Mouse (Mus musculus): ENCODE results near the gene Zbtb4. TPM values are rescaled to one million over a fixed set of nuclear protein-coding genes. Genes with fewer than 3 reads are reported as not detected.
"Not testable (repeated sequence)": the region's sequence is repeated elsewhere in the genome, so short reads cannot be mapped to it uniquely, and the experiment has no call there.

The Zbtb4 gene
- 30.6 and 32.9 TPM in 2 replicates for polyA plus RNA-seq (2012; rRNA removed)

DNA sequence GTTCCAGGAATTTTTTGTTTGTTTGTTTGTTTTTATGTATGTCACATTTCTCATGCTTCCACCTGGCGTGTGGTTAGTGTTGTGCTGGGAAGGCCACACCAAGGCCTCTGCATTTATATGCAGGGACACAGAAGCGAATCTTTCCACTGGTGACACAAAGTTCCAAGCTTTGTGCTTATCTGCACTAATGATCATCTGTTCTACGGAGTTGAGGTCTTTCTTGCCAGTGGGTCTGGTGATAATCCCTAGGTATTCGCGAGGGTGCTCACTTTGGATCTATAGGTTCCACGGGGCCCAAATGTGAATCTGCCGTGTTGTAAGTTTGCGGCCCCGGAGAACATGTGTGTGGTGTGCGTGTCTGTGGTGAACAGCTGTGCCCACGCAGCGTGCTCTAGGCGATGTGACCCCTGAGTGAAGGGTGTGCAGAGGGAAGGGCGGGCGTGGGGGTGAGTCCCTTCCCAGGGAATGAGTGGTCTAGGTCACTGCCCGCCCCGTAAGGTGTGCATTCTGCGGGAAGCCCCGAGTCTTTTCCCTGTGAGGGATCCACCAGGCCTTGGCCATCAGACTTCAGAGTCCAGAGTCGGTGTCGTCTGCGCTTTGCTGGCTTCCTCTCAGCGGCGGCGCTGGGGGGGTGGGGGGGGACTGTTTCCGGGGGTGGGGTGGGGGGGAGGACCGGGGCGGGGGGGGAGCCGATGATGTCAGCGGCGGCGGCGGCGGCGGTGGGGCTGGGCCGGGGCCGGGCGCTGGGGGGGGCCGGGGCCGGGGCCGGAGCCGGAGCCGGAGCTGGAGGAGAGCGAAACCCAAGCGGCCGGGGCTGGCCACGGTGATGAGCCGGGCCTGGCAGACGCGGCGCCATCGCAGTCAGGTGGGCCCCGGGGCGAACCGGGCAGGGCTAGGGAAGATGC is at the start of gene Zbtb4:
Zbtb4 (plus strand) TSS at position 692 of the 905 bp plus-strand sequence.
- DNase-seq (ENCODE audit: low read depth): no peak

GRCm38 (mm10) chr11:69715929-69716328 is 49.8 kb upstream of the Zbtb4 start:
- peak; percentile 75 for DNase-seq (ENCODE audit: low read depth)

DNA sequence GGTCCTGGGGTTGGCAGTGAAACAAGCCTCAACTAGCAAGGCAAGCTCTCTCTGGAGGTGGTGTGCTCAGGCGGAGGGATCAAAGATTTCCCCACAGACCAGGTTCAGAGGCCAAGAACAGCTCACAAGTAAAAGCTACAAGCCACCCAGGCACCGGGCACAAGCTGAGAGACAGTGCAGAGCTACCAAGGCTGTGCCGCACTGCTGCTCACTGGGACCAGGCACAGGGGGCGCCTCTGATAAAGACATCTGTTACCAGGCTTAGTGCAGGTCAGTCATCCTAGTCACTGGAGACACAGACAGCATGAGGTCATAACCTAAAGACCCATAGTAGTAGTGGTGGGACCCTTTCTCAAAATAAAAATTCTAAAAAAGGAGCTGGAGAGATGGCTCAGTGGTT is 48.8 kb upstream of the Zbtb4 start:
- DNase-seq (ENCODE audit: low read depth): no peak

GRCm38 (mm10) chr11:69718661-69719060 is 47.1 kb upstream of the Zbtb4 start:
- no peak for DNase-seq (ENCODE audit: low read depth)

DNA sequence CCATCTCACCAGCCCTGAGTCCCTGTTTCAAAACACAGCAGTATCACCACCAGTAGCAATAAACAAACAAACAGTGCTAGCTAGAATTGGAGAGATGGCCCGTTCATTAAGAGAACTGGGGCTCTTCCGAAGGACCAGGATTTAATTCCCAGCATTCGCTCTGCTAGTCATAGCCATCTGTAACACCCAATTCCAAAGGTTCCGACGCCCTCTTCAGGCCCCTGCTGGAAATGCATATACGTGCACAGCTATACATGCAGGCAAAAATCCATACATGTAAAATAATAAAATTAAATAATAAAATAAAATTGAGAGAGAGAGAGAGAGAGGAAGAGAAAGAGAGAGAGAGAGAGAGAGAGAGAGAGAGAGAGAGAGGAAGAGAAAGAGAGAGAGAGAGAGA is 46.3 kb upstream of the Zbtb4 start:
- DNase-seq (ENCODE audit: low read depth): no peak

- DNase-seq (ENCODE audit: low read depth): peak; percentile 45
Observed at GRCm38 (mm10) chr11:69720852-69721251, 44.9 kb upstream of the Zbtb4 start.

- DNase-seq (ENCODE audit: low read depth): no peak
Observed at GRCm38 (mm10) chr11:69723074-69723473, 42.6 kb upstream of the Zbtb4 start.

DNA sequence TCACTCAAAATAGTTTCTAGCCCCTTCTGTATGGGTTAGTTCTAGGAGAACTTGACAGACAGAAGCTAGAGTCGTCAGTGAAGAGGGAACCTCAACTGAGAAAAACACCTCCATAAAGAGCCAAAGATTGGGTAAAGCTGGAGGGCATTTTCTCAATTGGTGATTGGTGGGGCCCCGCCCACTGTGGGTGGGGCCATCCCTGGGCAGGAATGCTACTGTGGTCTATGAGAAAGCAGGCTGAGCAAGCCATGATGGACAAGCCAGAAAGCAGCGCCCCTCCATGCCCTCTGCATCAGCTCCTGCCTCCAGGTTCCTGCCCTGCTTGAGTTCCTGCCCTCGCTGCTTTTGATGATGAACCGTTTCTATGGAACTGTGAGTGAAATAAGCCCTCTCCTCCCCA is 39.8 kb upstream of the Zbtb4 start:
- DNase-seq (ENCODE audit: low read depth): no peak

GRCm38 (mm10) chr11:69729063-69729462 is 36.6 kb upstream of the Zbtb4 start:
- no peak for DNase-seq (ENCODE audit: low read depth)

GRCm38 (mm10) chr11:69731408-69731807 is 34.3 kb upstream of the Zbtb4 start:
- not testable (repeated sequence) for DNase-seq (ENCODE audit: low read depth)

GRCm38 (mm10) chr11:69751635-69752034 is 14.1 kb upstream of the Zbtb4 start:
- DNase-seq (ENCODE audit: low read depth): no peak

- DNase-seq (ENCODE audit: low read depth): no peak
Observed at GRCm38 (mm10) chr11:69752686-69753085, 13.0 kb upstream of the Zbtb4 start.

DNA sequence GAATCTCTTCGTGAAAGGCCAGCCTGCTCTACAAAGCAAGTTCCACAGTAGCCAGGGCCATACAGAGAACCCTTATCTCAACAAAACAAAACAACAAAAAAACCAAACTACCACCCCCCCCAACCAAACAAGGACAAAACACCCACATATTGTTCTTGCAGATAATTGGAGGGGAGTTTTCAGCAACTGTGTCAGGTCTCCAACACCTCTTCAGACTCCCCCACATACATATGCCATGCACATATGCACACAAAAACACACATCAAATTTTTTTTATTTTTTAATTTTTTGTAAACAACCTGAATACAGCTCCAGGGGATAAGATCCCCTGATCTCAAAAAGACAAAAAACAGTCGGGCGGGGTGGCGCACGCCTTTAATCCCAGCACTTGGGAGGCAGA is 11.5 kb upstream of the Zbtb4 start:
- no peak for DNase-seq (ENCODE audit: low read depth)

DNA sequence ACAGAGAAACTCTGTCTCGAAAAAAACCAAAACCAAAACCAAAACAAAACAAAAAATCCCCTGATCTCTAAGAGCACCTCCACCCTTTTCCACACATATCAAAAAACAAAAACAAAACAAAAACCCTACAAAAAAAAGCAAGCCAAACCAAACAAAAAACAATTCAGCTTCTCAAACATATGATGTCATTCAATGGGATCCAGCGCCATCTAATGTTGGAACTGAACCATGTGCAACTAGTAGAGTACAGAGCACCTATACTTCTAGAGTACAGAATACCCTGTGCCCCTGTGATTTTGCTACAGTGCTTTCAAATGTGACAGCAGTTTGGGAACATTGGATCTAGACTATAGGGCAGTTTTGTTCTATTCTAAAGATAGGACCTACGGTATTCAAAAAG is 11.0 kb upstream of the Zbtb4 start:
- no peak for DNase-seq (ENCODE audit: low read depth)

GRCm38 (mm10) chr11:69757303-69758089 is 8.2 kb upstream of the Zbtb4 start:
- no peak for DNase-seq (ENCODE audit: low read depth)

DNA sequence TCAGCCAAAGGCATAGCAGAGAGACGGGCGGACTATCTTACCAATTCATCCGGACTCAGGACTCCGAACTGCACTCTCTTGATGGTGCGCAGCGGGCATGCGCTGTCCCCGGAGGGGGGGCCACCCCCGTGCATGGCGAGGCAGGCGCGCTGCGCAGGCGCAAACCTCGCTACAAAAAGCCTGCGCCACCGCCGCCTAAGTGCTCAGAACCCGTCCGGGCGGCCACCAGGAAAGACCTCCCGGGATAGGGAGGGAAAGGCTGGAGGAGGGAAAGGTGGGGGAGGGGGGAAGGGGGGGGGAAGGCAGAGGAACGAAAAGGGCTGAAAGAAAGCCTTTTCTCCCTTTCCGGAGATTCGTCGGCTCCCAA is 7.6 kb upstream of the Zbtb4 start:
- DNase-seq (ENCODE audit: low read depth): no peak

- no peak for DNase-seq (ENCODE audit: low read depth)
Observed at GRCm38 (mm10) chr11:69758478-69758970, 7.2 kb upstream of the Zbtb4 start, which contains the start of gene Polr2a. Gene Polr2a (minus strand): TSS chr11:69758637.

GRCm38 (mm10) chr11:69758971-69759721 is 6.6 kb upstream of the Zbtb4 start:
- DNase-seq (ENCODE audit: low read depth): no peak

GRCm38 (mm10) chr11:69760160-69760900 is 5.4 kb upstream of the Zbtb4 start:
- no peak for DNase-seq (ENCODE audit: low read depth)

- DNase-seq (ENCODE audit: low read depth): no peak
Observed at GRCm38 (mm10) chr11:69760901-69761200, 4.9 kb upstream of the Zbtb4 start.

- DNase-seq (ENCODE audit: low read depth): no peak
Observed at GRCm38 (mm10) chr11:69761868-69762267, 3.8 kb upstream of the Zbtb4 start, which contains the start of gene Slc35g3. Gene Slc35g3 (minus strand): TSS chr11:69761968.
